Mouse (Mus musculus) limb, embryonic 14.5 days (tissue): ENCODE data around the gene Kif13a. TPM values are rescaled to one million over a fixed set of nuclear protein-coding genes. Genes with fewer than 3 reads are reported as not detected.

Experiments
- ATAC-seq: fragments of 200-750 bp; cut with Nextera tagmentation; 2 replicates; pipeline ENCODE4 v1.8.0; 2017; ENCODE audit warnings: low read depth, moderate number of reproducible peaks, moderate TSS enrichment; ENCODE audit not compliant: low FRiP score
- DNase-seq: peaks from one replicate; pipeline ENCODE4 v3.0.0-alpha.2; 2015; ENCODE audit warnings: low spot score
- H3K27ac ChIP-seq: fragments of 300-500 bp; sonication (generic); replicated peaks from 2 replicates; pipeline ENCODE4 v1.5.1; 2014; ENCODE audit warnings: low read depth, mild to moderate bottlenecking, low read length, moderate library complexity, mixed read lengths
- H3K27me3 ChIP-seq: fragments of 300-500 bp; sonication (generic); 2 replicates; pipeline ENCODE4 v1.6.1; 2014; ENCODE audit warnings: low read length, mixed read lengths; ENCODE audit not compliant: control insufficient read depth, insufficient read depth
- H3K36me3 ChIP-seq: fragments of 300-500 bp; sonication (generic); 2 replicates; pipeline ENCODE4 v1.6.1; 2014; ENCODE audit warnings: mild to moderate bottlenecking, low read length, moderate library complexity, mixed read lengths; ENCODE audit not compliant: control insufficient read depth, insufficient read depth
- H3K4me1 ChIP-seq: fragments of 300-500 bp; sonication (generic); 2 replicates; pipeline ENCODE4 v1.6.1; 2014; ENCODE audit warnings: antibody characterized with exemption, low read length, mixed read lengths; ENCODE audit not compliant: control insufficient read depth, insufficient read depth
- H3K4me2 ChIP-seq: fragments of 300-500 bp; sonication (generic); replicated peaks from 2 replicates; pipeline ENCODE4 v1.6.1; 2014; ENCODE audit warnings: low read depth, mild to moderate bottlenecking, low read length, moderate library complexity; ENCODE audit not compliant: severe bottlenecking
- H3K4me3 ChIP-seq: fragments of 300-500 bp; sonication (generic); replicated peaks from 2 replicates; pipeline ENCODE4 v1.5.1; 2014; ENCODE audit warnings: low read length
- H3K9ac ChIP-seq: fragments of 300-500 bp; sonication (generic); 2 replicates; pipeline ENCODE4 v1.6.1; 2014; ENCODE audit warnings: mild to moderate bottlenecking, low read depth, low read length, moderate library complexity; ENCODE audit not compliant: severe bottlenecking
- H3K9me3 ChIP-seq: fragments of 300-500 bp; sonication (generic); 2 replicates; pipeline ENCODE4 v1.6.1; 2016; ENCODE audit warnings: low read length; ENCODE audit not compliant: control insufficient read depth
- POLR2A ChIP-seq: fragments of 200-500 bp; IDR thresholded peaks from 2 replicates; pipeline ENCODE4 v1.8.0; 2012; ENCODE audit warnings: inconsistent platforms, mild to moderate bottlenecking, moderate library complexity, borderline replicate concordance; ENCODE audit not compliant: insufficient read depth, insufficient read length; ENCODE audit errors: extremely low read depth
- WGBS: fragments of 180-500 bp; shearing (Covaris S2); extraction: QIAGEN DNeasy Blood & Tissue Kit; methylation state at CpG from one replicate; pipeline ENCODE4 v1.1.7; 2014; 5-methylcytosine and 5-hydroxymethylcytosine counted together
- polyA plus RNA-seq, 2 experiments: library from polyadenylated mRNA; depleted of rRNA in 1 of 2; stranded (reverse) in 1 of 2; unstranded in 1 of 2; fragments of >200 nt; fragmentation: Nextera tagmentation in 1 of 2; extraction: Ambion mirVana in 1 of 2; gene quantifications; 2 replicates each; pipeline versions ENCODE4 v1.2.1 to v1.2.3; 2012 to 2014

Gene Kif13a
- polyA plus RNA-seq (2012; rRNA removed) = 28.7 and 29.5 TPM in 2 replicates
- 27.6 and 31.1 TPM in 2 replicates for polyA plus RNA-seq (2014; fragmentation: Nextera tagmentation; extraction: Ambion mirVana)

DNA sequence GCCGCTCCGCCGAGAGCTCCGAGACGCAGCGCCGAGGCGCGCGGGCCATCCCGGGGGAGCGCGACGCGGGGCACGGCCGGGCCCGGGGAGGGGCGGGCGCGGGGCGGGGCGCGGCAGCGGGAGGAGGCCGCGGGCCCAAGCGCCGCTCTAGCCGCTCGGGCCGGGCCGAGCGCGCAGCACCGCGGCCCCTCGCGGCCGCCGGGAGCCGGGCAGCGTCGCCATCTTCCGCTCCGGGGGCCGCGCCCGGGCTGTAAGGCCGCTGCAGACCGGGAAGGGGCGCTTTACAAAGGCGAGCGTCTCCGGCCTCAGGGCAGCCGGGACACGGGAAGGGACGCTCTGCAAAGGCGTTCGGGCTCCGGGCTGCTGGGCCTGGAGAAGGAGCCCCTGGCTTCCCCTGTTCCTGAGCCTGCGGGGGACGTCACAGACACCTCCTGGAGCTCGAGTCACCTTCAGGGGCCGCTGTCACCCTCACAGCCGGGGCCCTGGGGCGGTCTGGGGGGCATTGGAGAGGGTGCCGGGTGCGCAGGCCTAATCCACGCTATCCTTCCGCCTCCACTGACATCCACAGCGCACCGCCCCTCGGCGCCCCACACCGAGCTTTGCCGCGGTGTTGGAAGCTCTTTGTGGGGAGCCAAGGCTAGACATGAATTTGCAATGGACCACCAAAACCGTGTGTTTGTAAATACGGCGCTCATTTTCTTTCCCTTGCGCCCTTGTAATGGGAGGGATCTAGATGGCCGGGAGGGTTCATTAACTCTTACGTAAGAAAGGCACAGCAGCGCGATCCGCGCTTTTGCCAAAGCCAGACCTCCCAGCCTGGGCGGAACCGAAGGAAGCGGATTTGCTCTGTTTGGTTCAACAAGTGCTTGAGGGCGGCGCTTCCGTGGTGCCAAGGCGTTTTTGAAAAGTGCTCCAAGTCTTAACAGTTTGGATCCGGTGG lies at the start of gene Kif13a:
Gene Kif13a, minus strand, starts transcription at position 149 of the 940 bp plus-strand sequence.
- Histone ChIP-seq H3K9ac (peak within 1 kb of the TSS; percentile 94), H3K27ac (peak within 1 kb of the TSS; percentile 97), H3K9me3 (no peaks in the 10 kb centered on the region), H3K4me2 (peak within 1 kb of the TSS; percentile 54), H3K4me1 (peaks cover 11% of the 10 kb centered on the region), H3K27me3 (0 out of 2 replicates have a peak, but pooled peaks cover 3% of the 10 kb centered on the region), H3K4me3 (peak within 1 kb of the TSS; percentile 85), H3K36me3 (no peaks in the 10 kb centered on the region)
- WGBS = under 1% methylated on average over 32 of the region's 96 CpGs
- peak; percentile 84 for ATAC-seq
- peak; percentile 66; the same call in 1 of the 2 replicates for TF ChIP-seq POLR2A
- DNase-seq = peak; percentile 91

- peaks cover 2% of the 10 kb centered on the region; the same call in 1 of the 2 replicates for H3K4me1 ChIP-seq
- ATAC-seq (no peak), DNase-seq (no peak)
- WGBS = 89% methylated on average over 7 of the region's 7 CpGs
- no peaks in the 10 kb centered on the region for H3K36me3 ChIP-seq
- H3K4me3 ChIP-seq = no peak overlapping the region
- no peak for TF ChIP-seq POLR2A
- H3K27me3 ChIP-seq = no peaks in the 10 kb centered on the region
- no peak overlapping the region for H3K9ac ChIP-seq
- H3K27ac ChIP-seq = no peak overlapping the region
- H3K9me3 ChIP-seq = no peaks in the 10 kb centered on the region
- no peak overlapping the region for H3K4me2 ChIP-seq
Observed at GRCm38 (mm10) chr13:46976532-46976931, 46.9 kb upstream of the Kif13a start.

- ATAC-seq (no peak), DNase-seq (no peak)
- WGBS = 61% methylated on average over 4 of the region's 4 CpGs
- no peak for TF ChIP-seq POLR2A
- Histone ChIP-seq H3K9me3 (no peaks in the 10 kb centered on the region), H3K4me2 (no peak overlapping the region), H3K9ac (no peak overlapping the region), H3K4me1 (peaks cover 2% of the 10 kb centered on the region; the same call in 1 of the 2 replicates), H3K27me3 (no peaks in the 10 kb centered on the region), H3K4me3 (no peak overlapping the region), H3K27ac (no peak overlapping the region), H3K36me3 (no peaks in the 10 kb centered on the region)
Observed at GRCm38 (mm10) chr13:46975930-46976329, 46.3 kb upstream of the Kif13a start.

GRCm38 (mm10) chr13:46975031-46975551 lies 45.4 kb upstream of the Kif13a start:
- no peak for DNase-seq
- no peak for ATAC-seq
- Histone ChIP-seq H3K27ac (no peak overlapping the region), H3K27me3 (no peaks in the 10 kb centered on the region), H3K4me2 (no peak overlapping the region), H3K36me3 (no peaks in the 10 kb centered on the region), H3K9ac (no peak overlapping the region), H3K4me3 (no peak overlapping the region), H3K4me1 (peaks cover 2% of the 10 kb centered on the region; the same call in 1 of the 2 replicates), H3K9me3 (no peaks in the 10 kb centered on the region)
- WGBS = 65% methylated on average over 14 of the region's 14 CpGs
- no peak for TF ChIP-seq POLR2A

- no peak overlapping the region for H3K27ac ChIP-seq
- H3K27me3 ChIP-seq = no peaks in the 10 kb centered on the region
- no peaks in the 10 kb centered on the region for H3K4me1 ChIP-seq
- no peaks in the 10 kb centered on the region for H3K36me3 ChIP-seq
- no peak overlapping the region for H3K4me2 ChIP-seq
- no peaks in the 10 kb centered on the region for H3K9me3 ChIP-seq
- 80% methylated on average over 10 of the region's 10 CpGs for WGBS
- ATAC-seq (no peak), DNase-seq (no peak)
- no peak overlapping the region for H3K9ac ChIP-seq
- no peak for TF ChIP-seq POLR2A
- no peak overlapping the region for H3K4me3 ChIP-seq
Observed at GRCm38 (mm10) chr13:46970286-46970945, 40.7 kb upstream of the Kif13a start.
